Mouse (Mus musculus) urinary bladder, postnatal 4 days (tissue): ENCODE data around the gene Usp4.
"Not testable (repeated sequence)": the region's sequence is repeated elsewhere in the genome, so short reads cannot be mapped to it uniquely, and the experiment has no call there.

ENCODE experiments used
- DNase-seq, 2 experiments: peaks; one replicate each; pipeline ENCODE4 v3.0.0; 2021 to 2022; ENCODE audit warnings: low spot score in 2 of 2

Gene Usp4

DNA sequence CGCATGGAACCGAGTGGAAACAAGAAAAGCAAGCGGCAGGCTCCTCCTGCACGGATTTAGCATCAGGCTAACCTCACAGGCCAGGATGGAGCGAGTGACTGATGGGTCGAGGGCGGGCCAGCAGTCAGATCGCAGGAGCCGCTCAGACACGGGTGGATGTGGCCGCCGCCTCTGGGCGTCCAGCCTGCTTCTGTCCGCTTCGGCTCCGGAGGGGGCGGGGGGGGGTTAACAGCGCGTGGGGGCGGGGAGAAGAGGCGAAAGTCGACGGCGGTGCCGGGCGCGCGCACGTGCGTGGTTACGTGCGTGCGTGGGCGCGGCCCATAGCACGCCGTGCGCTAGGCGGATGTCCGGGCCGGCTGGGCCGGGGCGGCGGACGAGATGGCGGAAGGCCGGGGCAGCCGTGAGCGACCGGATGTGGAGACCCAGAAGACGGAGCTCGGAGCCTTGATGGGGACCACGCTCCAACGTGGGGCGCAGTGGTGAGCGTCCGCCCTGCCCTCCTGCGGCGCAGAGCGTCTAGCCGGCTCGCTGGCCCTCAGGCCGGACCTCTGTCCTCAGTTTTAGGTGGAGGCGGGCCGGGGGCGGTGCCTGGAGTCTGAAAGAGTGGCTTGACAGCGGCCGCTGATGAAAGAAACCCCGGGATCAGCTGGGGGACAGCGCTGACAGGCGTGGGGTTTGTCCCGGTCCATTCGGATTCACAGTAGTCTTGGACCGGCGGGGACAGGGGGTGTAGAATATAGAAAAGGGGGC lies at the start of gene Usp4:
Gene Usp4 (plus strand): TSS at position 314 of the 750 bp plus-strand sequence.
- DNase-seq = peak; percentile 87 to 88

- DNase-seq = no peak
These were observed 45.8 kb upstream of the Usp4 start for GRCm38 (mm10) chr9:108301853-108302252.

- DNase-seq = no peak
These were observed 42.9 kb upstream of the Usp4 start for GRCm38 (mm10) chr9:108304716-108305115.

DNA sequence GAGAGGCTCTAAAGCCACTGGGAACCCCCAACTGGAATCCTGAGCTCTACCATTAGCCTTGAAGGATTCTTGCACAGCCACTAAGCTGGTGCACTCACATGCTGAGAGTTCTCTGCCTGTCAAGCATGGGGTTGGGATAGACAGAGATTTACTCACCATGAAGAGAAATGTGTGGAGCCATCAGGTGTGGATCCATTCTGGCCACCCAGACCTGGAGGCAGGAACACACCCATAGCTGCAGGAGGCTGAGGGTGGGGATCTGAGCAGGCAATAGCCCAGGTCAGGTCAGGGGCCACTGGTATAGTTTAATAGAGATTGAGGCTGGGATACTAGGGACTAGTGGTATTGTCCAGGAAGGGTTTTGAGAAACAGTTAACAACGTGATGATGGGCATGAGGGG lies 42.5 kb upstream of the Usp4 start:
- DNase-seq = no peak

- peak; percentile 95 to 98 for DNase-seq
These were observed 41.8 kb upstream of the Usp4 start, which contains the start of the genes Rhoa and Tcta for GRCm38 (mm10) chr9:108305629-108306520. TSS of gene Rhoa (plus strand) at chr9:108306129. TSS of gene Tcta (minus strand) at chr9:108306160.

- DNase-seq = peak; percentile 75 to 79
These were observed 41.1 kb upstream of the Usp4 start for GRCm38 (mm10) chr9:108306571-108306980.

- no peak for DNase-seq
These were observed 40.4 kb upstream of the Usp4 start for GRCm38 (mm10) chr9:108307021-108307807.

DNA sequence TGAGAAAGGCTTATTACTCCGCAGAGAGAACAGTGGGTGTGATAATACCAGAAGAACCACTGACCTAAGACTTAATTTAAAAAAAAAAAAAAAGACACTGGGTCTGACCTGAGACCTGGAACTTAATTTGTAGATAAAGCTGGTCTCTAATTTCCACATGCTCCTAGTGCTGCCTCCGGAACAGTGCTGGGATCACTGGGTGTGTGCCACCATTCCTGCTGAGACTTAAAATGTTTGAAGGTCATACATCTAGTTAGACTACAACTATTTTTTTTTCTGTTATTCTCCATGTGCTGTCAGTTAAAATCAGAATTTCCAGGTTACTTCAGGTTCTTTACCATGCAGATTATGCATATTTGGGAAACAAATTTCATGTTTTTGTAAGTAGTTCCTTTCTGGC lies 39.5 kb upstream of the Usp4 start:
- DNase-seq = no peak

GRCm38 (mm10) chr9:108317572-108317971 lies 30.1 kb upstream of the Usp4 start:
- DNase-seq = no peak

DNA sequence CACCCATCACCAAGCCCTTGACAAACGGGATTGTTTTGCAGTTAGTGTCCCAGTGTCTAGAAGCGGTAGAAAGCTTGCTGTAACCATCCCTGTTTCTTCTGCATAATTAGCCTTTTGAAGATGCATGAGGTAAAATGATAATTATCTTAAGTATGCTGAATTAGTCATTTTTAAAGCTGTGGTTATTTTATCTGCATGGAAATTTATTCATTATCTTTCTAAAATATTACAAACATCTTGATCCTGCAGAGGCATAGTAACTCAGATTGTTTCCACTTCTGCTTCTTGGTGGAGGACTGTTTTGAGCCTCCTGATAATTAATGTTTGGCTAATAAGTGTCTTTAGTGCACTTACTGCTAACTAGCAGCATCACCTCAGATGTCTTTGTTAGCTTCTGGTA lies 29.2 kb upstream of the Usp4 start:
- DNase-seq = no peak

DNA sequence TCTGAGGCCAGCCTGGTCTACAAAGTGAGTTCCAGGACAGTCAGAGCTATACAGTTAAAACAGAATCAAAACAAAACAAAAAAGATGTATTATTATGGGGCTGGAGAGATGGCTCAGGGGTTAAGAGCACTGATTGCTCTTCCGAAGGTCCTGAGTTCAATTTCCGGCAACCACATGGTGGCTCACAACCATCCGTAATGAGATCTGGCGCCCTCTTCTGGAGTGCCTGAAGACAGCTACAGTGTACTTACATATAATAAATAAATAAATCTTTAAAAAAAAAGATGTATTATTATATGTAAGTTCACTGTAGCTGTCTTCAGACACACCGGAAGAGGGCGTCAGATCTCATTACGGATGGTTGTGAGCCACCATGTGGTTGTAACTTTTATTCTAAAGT lies 25.6 kb upstream of the Usp4 start:
- DNase-seq = not testable (repeated sequence)

DNA sequence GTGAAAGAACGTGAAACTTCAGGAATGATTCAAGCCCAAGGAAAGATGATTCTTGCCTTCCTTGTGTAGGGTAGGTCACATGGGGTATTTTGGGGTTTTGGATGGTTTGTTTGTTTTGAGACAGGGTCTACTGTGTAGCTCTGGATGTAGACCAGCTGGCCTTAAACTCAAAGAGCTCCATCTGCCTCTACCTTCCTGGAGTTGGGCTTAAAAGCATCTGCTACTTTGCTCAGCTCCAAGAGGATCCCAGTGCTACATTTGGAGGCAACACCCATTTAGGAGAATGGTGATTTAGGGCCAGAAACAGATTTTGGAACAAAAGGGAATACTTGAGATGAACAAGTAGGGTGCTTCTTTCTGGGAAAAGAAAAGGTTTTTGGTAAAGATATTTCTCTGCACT lies 22.9 kb upstream of the Usp4 start:
- no peak for DNase-seq

- no peak for DNase-seq
These were observed 21.8 kb upstream of the Usp4 start for GRCm38 (mm10) chr9:108325811-108326210.

DNA sequence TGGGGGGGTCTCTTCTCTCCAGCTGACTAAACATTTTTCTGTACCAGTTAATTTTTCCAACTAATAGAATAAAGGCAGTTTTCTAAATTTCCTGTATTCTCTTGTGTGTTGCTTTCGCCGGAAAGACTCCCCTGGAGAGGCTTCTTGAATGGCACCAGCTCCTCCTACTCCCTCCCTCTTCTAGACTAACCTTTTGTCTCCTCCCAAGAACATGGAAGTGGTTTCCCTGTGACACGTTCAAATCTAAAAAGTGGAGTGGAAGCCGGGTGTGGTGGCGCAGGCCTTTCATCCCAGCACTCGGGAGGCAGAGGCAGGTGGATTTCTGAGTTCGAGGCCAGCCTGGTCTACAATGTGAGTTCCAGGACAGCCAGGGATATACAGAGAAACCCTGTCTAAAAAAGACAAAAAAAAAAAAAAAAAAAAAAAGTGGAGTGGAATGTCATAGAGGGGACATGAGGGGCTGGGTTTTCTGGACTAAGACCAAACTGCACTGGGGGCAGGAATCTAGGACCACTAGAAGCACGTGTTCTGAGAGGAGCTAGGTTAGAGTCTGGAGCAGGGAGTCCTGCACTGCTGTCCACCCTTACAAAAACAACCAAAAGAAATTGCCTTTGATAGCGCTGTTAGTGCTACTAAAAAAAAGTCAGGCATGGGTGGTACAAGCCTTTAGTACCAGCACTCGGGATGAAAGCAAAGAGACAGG lies 9.7 kb upstream of the Usp4 start:
- no peak for DNase-seq

DNA sequence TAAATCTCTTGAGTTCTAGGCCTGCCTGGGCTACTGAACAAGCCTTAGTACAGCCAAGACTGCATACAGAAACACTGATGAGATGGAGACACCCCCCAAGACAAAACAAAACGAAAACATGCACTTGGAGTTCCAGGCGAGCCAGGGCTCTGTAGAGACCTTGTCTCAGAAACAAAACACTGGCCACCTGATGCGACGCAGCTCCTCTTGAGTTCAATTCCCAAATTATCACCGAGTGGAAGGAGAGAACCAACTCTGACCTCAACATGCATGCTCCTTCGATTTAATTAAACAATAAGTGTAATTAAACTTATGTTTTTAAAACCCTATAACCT lies 9.1 kb upstream of the Usp4 start:
- no peak for DNase-seq

DNA sequence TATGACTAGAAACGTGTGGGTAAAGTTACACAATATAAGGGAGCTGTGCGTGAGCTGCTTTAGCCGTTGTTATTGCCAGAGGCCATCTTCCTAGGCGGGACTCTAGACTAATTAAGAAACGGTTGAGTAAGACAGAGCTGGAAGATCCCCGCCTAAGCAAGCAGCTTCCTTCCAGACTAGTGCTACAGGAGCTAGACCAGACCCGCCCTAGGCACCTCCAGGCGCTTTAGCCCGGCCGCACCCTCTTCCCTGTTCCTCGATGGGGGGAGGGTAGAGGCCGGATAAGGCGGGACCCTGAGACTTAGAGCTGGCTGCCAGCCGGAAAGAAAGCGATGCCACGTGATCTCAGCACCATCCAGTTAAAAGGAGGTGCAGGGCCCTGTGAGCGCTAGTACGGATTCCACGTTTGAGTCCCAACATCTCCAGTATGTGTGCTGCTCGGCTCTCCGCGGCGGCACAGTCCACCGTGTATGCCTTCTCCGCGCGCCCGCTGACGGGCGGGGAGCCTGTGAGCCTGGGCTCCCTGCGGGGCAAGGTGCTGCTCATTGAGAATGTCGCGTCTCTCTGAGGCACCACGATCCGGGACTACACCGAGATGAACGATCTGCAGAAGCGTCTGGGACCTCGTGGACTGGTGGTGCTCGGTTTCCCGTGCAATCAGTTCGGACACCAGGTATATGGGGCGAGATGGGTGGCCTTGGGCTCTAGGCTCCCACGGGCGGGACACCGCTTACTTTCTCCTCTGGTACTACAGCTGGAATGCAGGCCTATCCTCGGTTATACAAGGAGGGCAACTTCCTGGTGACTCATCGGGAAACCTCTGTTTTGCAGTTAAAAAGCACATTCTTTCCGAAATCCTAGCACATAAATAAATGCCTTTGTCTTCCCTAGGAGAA lies 8.5 kb upstream of the Usp4 start, which contains the start of gene Gpx1:
Gene Gpx1 (plus strand): TSS at position 18 of the 896 bp plus-strand sequence.
- peak; percentile 92 for DNase-seq

GRCm38 (mm10) chr9:108339886-108340257 lies 7.8 kb upstream of the Usp4 start:
- DNase-seq = no peak

- DNase-seq = no peak
These were observed 7.2 kb upstream of the Usp4 start for GRCm38 (mm10) chr9:108340258-108341138.

GRCm38 (mm10) chr9:108341139-108341475 lies 6.5 kb upstream of the Usp4 start:
- no peak for DNase-seq
